Mouse (Mus musculus): ENCODE measurements at regions not wholly inside any gene's neighbourhood (a gene's known extent, or its start where the extent isn't known, plus 50 kb on each side); places are given as distances from the start of the nearest gene placed in this dataset.

- TF ChIP-seq EP300 (IDR thresholded peaks at IDR 0.05; ENCODE audit: insufficient read depth, low read depth, low read length) (no peak), CTCF (IDR thresholded peaks at IDR 0.05; ENCODE audit: low read depth, low read length) (no peak)
Observed at GRCm38 (mm10) chr6:22429026-22429425, 73.0 kb upstream of the Fam3c start.

Data from ES-Bruce4 (cell line).